Mouse (Mus musculus): ENCODE measurements at regions not wholly inside any gene's neighbourhood (a gene's known extent, or its start where the extent isn't known, plus 50 kb on each side); places are given as distances from the start of the nearest gene placed in this dataset.

- no peaks in the 10 kb centered on the region for H3K36me3 ChIP-seq (ENCODE audit: control insufficient read depth, insufficient read depth, low read length, poor library complexity, severe bottlenecking)
- no peak for TF ChIP-seq ZC3H11A (IDR thresholded peaks at IDR 0.05; ENCODE audit: borderline replicate concordance, low read depth, low read length)
- no peak for TF ChIP-seq MAFK (IDR thresholded peaks at IDR 0.05; ENCODE audit: insufficient read depth, low read depth, low read length)
- TF ChIP-seq ZNF384 (IDR thresholded peaks at IDR 0.05; ENCODE audit: low read depth, low read length), result no peak
- TF ChIP-seq HCFC1 (IDR thresholded peaks at IDR 0.05; ENCODE audit: borderline replicate concordance, insufficient read depth, low read length), result no peak
- TF ChIP-seq CHD2 (IDR thresholded peaks at IDR 0.05; ENCODE audit: low read depth, low read length), result no peak
- H3K27ac ChIP-seq (ENCODE audit: insufficient read depth, low read depth, low read length, poor library complexity, severe bottlenecking), result no peak overlapping the region
- no peak for DNase-seq (ENCODE audit: low read depth, low spot score)
- no peaks in the 10 kb centered on the region for H3K4me1 ChIP-seq (ENCODE audit: control insufficient read depth in 2 of 2, insufficient read depth in 2 of 2, low read length in 2 of 2, poor library complexity in 1 of 2)
- H3K4me3 ChIP-seq (ENCODE audit: insufficient read depth in 1 of 2, low read depth in 1 of 2, low read length in 2 of 2, poor library complexity in 1 of 2, severe bottlenecking in 1 of 2), result no peak overlapping the region
- in situ Hi-C loops (cut with MboI; ENCODE audit: low sequenced_read_pairs in 2 of 2, unreplicated experiment in 2 of 2), result no loop called here
- no peak overlapping the region for H3K9ac ChIP-seq (ENCODE audit: insufficient read depth, low read depth, low read length, poor library complexity, severe bottlenecking)
- H3K9me3 ChIP-seq (ENCODE audit: control insufficient read depth, insufficient read depth, low read depth, low read length), result no peaks in the 10 kb centered on the region
Observed at GRCm38 (mm10) chr15:90291848-90292247, 67.7 kb downstream of the Alg10b start.

- Histone ChIP-seq H3K9ac (ENCODE audit: insufficient read depth, low read depth, low read length, poor library complexity, severe bottlenecking) (no peak overlapping the region), H3K27ac (ENCODE audit: insufficient read depth, low read depth, low read length, poor library complexity, severe bottlenecking) (no peak overlapping the region), H3K4me3 (ENCODE audit: insufficient read depth in 1 of 2, low read depth in 1 of 2, low read length in 2 of 2, poor library complexity in 1 of 2, severe bottlenecking in 1 of 2) (no peak overlapping the region), H3K36me3 (ENCODE audit: control insufficient read depth, insufficient read depth, low read length, poor library complexity, severe bottlenecking) (no peaks in the 10 kb centered on the region), H3K9me3 (ENCODE audit: control insufficient read depth, insufficient read depth, low read depth, low read length) (no peaks in the 10 kb centered on the region), H3K4me1 (ENCODE audit: control insufficient read depth in 2 of 2, insufficient read depth in 2 of 2, low read length in 2 of 2, poor library complexity in 1 of 2) (no peaks in the 10 kb centered on the region)
- no peak for DNase-seq (ENCODE audit: low read depth, low spot score)
- in situ Hi-C loops (cut with MboI; ENCODE audit: low sequenced_read_pairs in 2 of 2, unreplicated experiment in 2 of 2), result no loop called here
- TF ChIP-seq ZC3H11A (IDR thresholded peaks at IDR 0.05; ENCODE audit: borderline replicate concordance, low read depth, low read length) (no peak), HCFC1 (IDR thresholded peaks at IDR 0.05; ENCODE audit: borderline replicate concordance, insufficient read depth, low read length) (no peak), ZNF384 (IDR thresholded peaks at IDR 0.05; ENCODE audit: low read depth, low read length) (no peak), CHD2 (IDR thresholded peaks at IDR 0.05; ENCODE audit: low read depth, low read length) (no peak), MAFK (IDR thresholded peaks at IDR 0.05; ENCODE audit: insufficient read depth, low read depth, low read length) (no peak)
Observed at GRCm38 (mm10) chr15:90294353-90294922, 70.3 kb downstream of the Alg10b start.

GRCm38 (mm10) chr15:90298566-90298965 lies 74.5 kb downstream of the Alg10b start:
- DNase-seq (ENCODE audit: low read depth, low spot score), result no peak
- H3K4me3 ChIP-seq (ENCODE audit: insufficient read depth in 1 of 2, low read depth in 1 of 2, low read length in 2 of 2, poor library complexity in 1 of 2, severe bottlenecking in 1 of 2), result no peak overlapping the region
- no peak overlapping the region for H3K9ac ChIP-seq (ENCODE audit: insufficient read depth, low read depth, low read length, poor library complexity, severe bottlenecking)
- TF ChIP-seq MAFK (IDR thresholded peaks at IDR 0.05; ENCODE audit: insufficient read depth, low read depth, low read length) (no peak), HCFC1 (IDR thresholded peaks at IDR 0.05; ENCODE audit: borderline replicate concordance, insufficient read depth, low read length) (no peak), ZNF384 (IDR thresholded peaks at IDR 0.05; ENCODE audit: low read depth, low read length) (no peak), CHD2 (IDR thresholded peaks at IDR 0.05; ENCODE audit: low read depth, low read length) (no peak), ZC3H11A (IDR thresholded peaks at IDR 0.05; ENCODE audit: borderline replicate concordance, low read depth, low read length) (no peak)
- in situ Hi-C loops (cut with MboI; ENCODE audit: low sequenced_read_pairs in 2 of 2, unreplicated experiment in 2 of 2), result no loop called here
- H3K27ac ChIP-seq (ENCODE audit: insufficient read depth, low read depth, low read length, poor library complexity, severe bottlenecking), result no peak overlapping the region
- no peaks in the 10 kb centered on the region for H3K36me3 ChIP-seq (ENCODE audit: control insufficient read depth, insufficient read depth, low read length, poor library complexity, severe bottlenecking)
- H3K4me1 ChIP-seq (ENCODE audit: control insufficient read depth in 2 of 2, insufficient read depth in 2 of 2, low read length in 2 of 2, poor library complexity in 1 of 2), result no peaks in the 10 kb centered on the region
- no peaks in the 10 kb centered on the region for H3K9me3 ChIP-seq (ENCODE audit: control insufficient read depth, insufficient read depth, low read depth, low read length)

GRCm38 (mm10) chr15:90303393-90303792 lies 79.3 kb downstream of the Alg10b start:
- no peak overlapping the region for H3K27ac ChIP-seq (ENCODE audit: insufficient read depth, low read depth, low read length, poor library complexity, severe bottlenecking)
- no peak for DNase-seq (ENCODE audit: low read depth, low spot score)
- in situ Hi-C loops (cut with MboI; ENCODE audit: low sequenced_read_pairs in 2 of 2, unreplicated experiment in 2 of 2), result no loop called here
- no peaks in the 10 kb centered on the region for H3K36me3 ChIP-seq (ENCODE audit: control insufficient read depth, insufficient read depth, low read length, poor library complexity, severe bottlenecking)
- H3K4me1 ChIP-seq (ENCODE audit: control insufficient read depth in 2 of 2, insufficient read depth in 2 of 2, low read length in 2 of 2, poor library complexity in 1 of 2), result peaks cover 0 to 3% of the 10 kb centered on the region in 2 experiments; a peak in 1 of 4 replicates
- H3K9ac ChIP-seq (ENCODE audit: insufficient read depth, low read depth, low read length, poor library complexity, severe bottlenecking), result no peak overlapping the region
- H3K9me3 ChIP-seq (ENCODE audit: control insufficient read depth, insufficient read depth, low read depth, low read length), result no peaks in the 10 kb centered on the region
- TF ChIP-seq CHD2 (IDR thresholded peaks at IDR 0.05; ENCODE audit: low read depth, low read length), result no peak
- no peak for TF ChIP-seq ZNF384 (IDR thresholded peaks at IDR 0.05; ENCODE audit: low read depth, low read length)
- TF ChIP-seq HCFC1 (IDR thresholded peaks at IDR 0.05; ENCODE audit: borderline replicate concordance, insufficient read depth, low read length), result no peak
- TF ChIP-seq MAFK (IDR thresholded peaks at IDR 0.05; ENCODE audit: insufficient read depth, low read depth, low read length), result no peak
- no peak for TF ChIP-seq ZC3H11A (IDR thresholded peaks at IDR 0.05; ENCODE audit: borderline replicate concordance, low read depth, low read length)
- H3K4me3 ChIP-seq (ENCODE audit: insufficient read depth in 1 of 2, low read depth in 1 of 2, low read length in 2 of 2, poor library complexity in 1 of 2, severe bottlenecking in 1 of 2), result no peak overlapping the region
